Mouse (Mus musculus): ENCODE data around the gene Gm38392. TPM values are rescaled to one million over a fixed set of nuclear protein-coding genes. Genes with fewer than 3 reads are reported as not detected.

Gm38392 gene
- polyA plus RNA-seq, 1 experiment from 2014 or later: not detected

- H3K4me1 ChIP-seq (ENCODE audit: insufficient read depth): no peaks in the 10 kb centered on the region
- peaks cover 54% of the 10 kb centered on the region for H3K27me3 ChIP-seq (ENCODE audit: insufficient read depth, low read length)
- no peak overlapping the region for H3K4me2 ChIP-seq
- ATAC-seq (ENCODE audit: insufficient read depth): peak; percentile 71; the same call in 1 of the 2 replicates
- WGBS: 1% methylated on average over 6 of the region's 6 CpGs
- H3K9ac ChIP-seq: no peak overlapping the region
- H3K36me3 ChIP-seq (ENCODE audit: insufficient read depth): no peaks in the 10 kb centered on the region
- TF ChIP-seq CTCF (IDR thresholded peaks at IDR 0.05; ENCODE audit: low read depth): peak; percentile 64
- H3K9me3 ChIP-seq (ENCODE audit: low read depth, low read length): no peaks in the 10 kb centered on the region
- H3K4me3 ChIP-seq (ENCODE audit: low read depth, low read length): no peak overlapping the region
- peak; percentile 94 for DNase-seq
- H3K27ac ChIP-seq (ENCODE audit: low read depth): no peak overlapping the region
Measured at GRCm38 (mm10) chr3:88220842-88221241, 66.2 kb downstream of the Gm38392 start.

- no peak overlapping the region for H3K27ac ChIP-seq (ENCODE audit: low read depth)
- TF ChIP-seq CTCF (IDR thresholded peaks at IDR 0.05; ENCODE audit: low read depth): no peak
- H3K4me3 ChIP-seq (ENCODE audit: low read depth, low read length): no peak overlapping the region
- H3K9ac ChIP-seq: no peak overlapping the region
- H3K27me3 ChIP-seq (ENCODE audit: insufficient read depth, low read length): peaks cover 63% of the 10 kb centered on the region
- ATAC-seq (ENCODE audit: insufficient read depth) (no peak), DNase-seq (no peak)
- no peaks in the 10 kb centered on the region for H3K9me3 ChIP-seq (ENCODE audit: low read depth, low read length)
- no peaks in the 10 kb centered on the region for H3K4me1 ChIP-seq (ENCODE audit: insufficient read depth)
- H3K4me2 ChIP-seq: no peak overlapping the region
- 23% methylated on average over 9 of the region's 9 CpGs for WGBS
- no peaks in the 10 kb centered on the region for H3K36me3 ChIP-seq (ENCODE audit: insufficient read depth)
Measured at GRCm38 (mm10) chr3:88219940-88220339, 67.1 kb downstream of the Gm38392 start.

GRCm38 (mm10) chr3:88217679-88218078 lies 69.3 kb downstream of the Gm38392 start:
- Histone ChIP-seq H3K4me2 (no peak overlapping the region), H3K9me3 (ENCODE audit: low read depth, low read length) (no peaks in the 10 kb centered on the region), H3K36me3 (ENCODE audit: insufficient read depth) (no peaks in the 10 kb centered on the region), H3K27me3 (ENCODE audit: insufficient read depth, low read length) (peaks cover 86% of the 10 kb centered on the region), H3K9ac (no peak overlapping the region), H3K27ac (ENCODE audit: low read depth) (no peak overlapping the region), H3K4me3 (ENCODE audit: low read depth, low read length) (no peak overlapping the region), H3K4me1 (ENCODE audit: insufficient read depth) (no peaks in the 10 kb centered on the region)
- no peak for TF ChIP-seq CTCF (IDR thresholded peaks at IDR 0.05; ENCODE audit: low read depth)
- DNase-seq: no peak
- ATAC-seq (ENCODE audit: insufficient read depth): no peak
- WGBS: 47% methylated on average over 1 of the region's 2 CpGs

GRCm38 (mm10) chr3:88216534-88217326 lies 70.3 kb downstream of the Gm38392 start:
- Histone ChIP-seq H3K36me3 (ENCODE audit: insufficient read depth) (no peaks in the 10 kb centered on the region), H3K27me3 (ENCODE audit: insufficient read depth, low read length) (peaks cover 96% of the 10 kb centered on the region), H3K4me1 (ENCODE audit: insufficient read depth) (no peaks in the 10 kb centered on the region), H3K27ac (ENCODE audit: low read depth) (no peak overlapping the region), H3K4me2 (no peak overlapping the region), H3K4me3 (ENCODE audit: low read depth, low read length) (no peak overlapping the region), H3K9ac (no peak overlapping the region), H3K9me3 (ENCODE audit: low read depth, low read length) (no peaks in the 10 kb centered on the region)
- no peak for TF ChIP-seq CTCF (IDR thresholded peaks at IDR 0.05; ENCODE audit: low read depth)
- DNase-seq (peak; percentile 13), ATAC-seq (ENCODE audit: insufficient read depth) (no peak)
- 9% methylated on average over 7 of the region's 7 CpGs for WGBS

GRCm38 (mm10) chr3:88216116-88216515 lies 70.9 kb downstream of the Gm38392 start:
- Histone ChIP-seq H3K27me3 (ENCODE audit: insufficient read depth, low read length) (peaks cover 97% of the 10 kb centered on the region), H3K4me3 (ENCODE audit: low read depth, low read length) (no peak overlapping the region), H3K36me3 (ENCODE audit: insufficient read depth) (no peaks in the 10 kb centered on the region), H3K4me1 (ENCODE audit: insufficient read depth) (no peaks in the 10 kb centered on the region), H3K9me3 (ENCODE audit: low read depth, low read length) (no peaks in the 10 kb centered on the region), H3K27ac (ENCODE audit: low read depth) (no peak overlapping the region), H3K4me2 (no peak overlapping the region), H3K9ac (no peak overlapping the region)
- ATAC-seq (ENCODE audit: insufficient read depth): no peak
- no peak for DNase-seq
- WGBS: 3% methylated on average over 6 of the region's 6 CpGs
- TF ChIP-seq CTCF (IDR thresholded peaks at IDR 0.05; ENCODE audit: low read depth): no peak

- Histone ChIP-seq H3K9ac (no peak overlapping the region), H3K27ac (ENCODE audit: low read depth) (no peak overlapping the region), H3K9me3 (ENCODE audit: low read depth, low read length) (no peaks in the 10 kb centered on the region), H3K27me3 (ENCODE audit: insufficient read depth, low read length) (peaks cover 99% of the 10 kb centered on the region), H3K4me1 (ENCODE audit: insufficient read depth) (no peaks in the 10 kb centered on the region), H3K4me3 (ENCODE audit: low read depth, low read length) (peak overlapping the region; percentile 19), H3K4me2 (peak overlapping the region; percentile 43), H3K36me3 (ENCODE audit: insufficient read depth) (no peaks in the 10 kb centered on the region)
- ATAC-seq (ENCODE audit: insufficient read depth) (no peak), DNase-seq (no peak)
- WGBS: 1% methylated on average over 23 of the region's 23 CpGs
- no peak for TF ChIP-seq CTCF (IDR thresholded peaks at IDR 0.05; ENCODE audit: low read depth)
Measured at GRCm38 (mm10) chr3:88215553-88216004, 71.4 kb downstream of the Gm38392 start.

GRCm38 (mm10) chr3:88214971-88215552 lies 71.9 kb downstream of the Gm38392 start:
- no peak for DNase-seq
- Histone ChIP-seq H3K4me3 (ENCODE audit: low read depth, low read length) (peak overlapping the region; percentile 19), H3K27ac (ENCODE audit: low read depth) (no peak overlapping the region), H3K9ac (no peak overlapping the region), H3K4me1 (ENCODE audit: insufficient read depth) (no peaks in the 10 kb centered on the region), H3K36me3 (ENCODE audit: insufficient read depth) (no peaks in the 10 kb centered on the region), H3K9me3 (ENCODE audit: low read depth, low read length) (no peaks in the 10 kb centered on the region), H3K4me2 (peak overlapping the region; percentile 43), H3K27me3 (ENCODE audit: insufficient read depth, low read length) (peaks cover 99% of the 10 kb centered on the region)
- no peak for ATAC-seq (ENCODE audit: insufficient read depth)
- no peak for TF ChIP-seq CTCF (IDR thresholded peaks at IDR 0.05; ENCODE audit: low read depth)
- WGBS: under 1% methylated on average over 48 of the region's 48 CpGs

All from lung, embryonic 14.5 days (tissue).